Mouse (Mus musculus): ENCODE data around the gene Moxd2.

Moxd2 gene

DNA sequence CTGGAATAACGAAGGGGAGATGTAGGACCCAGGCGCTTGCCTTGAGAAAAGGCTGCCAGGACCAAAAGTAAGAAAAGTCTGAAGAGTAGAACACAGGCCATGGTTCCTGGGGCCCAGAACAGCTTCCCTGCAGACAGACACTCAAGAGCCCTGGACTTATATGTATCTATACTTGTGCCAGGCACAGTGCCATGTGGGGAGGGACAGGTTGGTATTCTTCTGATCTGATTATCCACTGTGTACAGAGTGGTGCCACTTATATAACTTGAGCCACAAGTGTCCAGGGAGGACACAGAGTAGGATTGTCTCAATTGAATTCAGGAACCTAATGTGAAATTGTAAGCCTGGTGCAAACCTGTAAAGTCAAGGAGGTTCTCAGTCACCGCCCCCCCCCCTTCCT is at the start of gene Moxd2:
TSS of gene Moxd2 (minus strand) at position 101 of the 400 bp plus-strand sequence.
- no peak for DNase-seq (ENCODE audit: low spot score)

DNA sequence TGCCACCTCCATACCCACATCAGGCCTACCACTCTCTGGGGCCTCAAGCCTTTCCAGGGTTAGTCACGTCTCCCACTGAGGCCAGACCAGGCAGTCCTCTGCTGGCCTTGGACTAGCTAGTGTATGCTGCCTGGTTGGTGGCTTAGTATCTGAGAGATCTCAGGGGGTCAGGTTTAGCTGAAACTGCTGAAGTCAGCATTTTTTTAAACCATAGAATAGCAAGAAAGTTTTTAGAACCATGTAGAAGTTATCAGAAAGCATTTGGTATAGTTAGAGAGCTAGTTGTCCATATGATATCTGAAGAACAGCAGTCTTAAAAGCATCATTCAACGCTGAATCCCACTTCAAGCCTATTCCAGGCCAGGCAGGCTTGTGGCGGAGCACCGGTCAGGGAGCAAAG is 32.7 kb upstream of the Moxd2 start:
- DNase-seq (ENCODE audit: low spot score): no peak

DNA sequence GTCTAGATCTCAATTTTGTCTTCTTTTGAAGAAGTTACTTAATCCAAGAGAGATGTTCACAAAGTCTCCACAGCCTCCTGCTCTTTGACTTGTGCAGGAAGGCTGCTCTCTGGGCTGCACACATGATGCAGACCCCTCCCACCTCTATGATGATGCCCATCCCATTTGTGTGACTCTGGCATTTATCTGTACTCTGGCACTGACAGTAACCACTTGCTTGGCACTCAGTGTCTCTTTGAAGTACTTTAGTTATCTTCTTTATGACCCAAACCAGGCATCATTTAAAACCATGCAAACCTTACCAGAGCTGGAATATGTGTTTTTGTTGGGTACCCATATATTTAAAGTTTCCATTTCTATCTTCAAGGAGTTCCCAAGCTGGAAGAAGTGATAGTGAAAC is 13.0 kb upstream of the Moxd2 start, which contains the start of gene Prss58:
TSS of gene Prss58 (minus strand) at position 101 of the 400 bp plus-strand sequence.
- no peak for DNase-seq (ENCODE audit: low spot score)

DNA sequence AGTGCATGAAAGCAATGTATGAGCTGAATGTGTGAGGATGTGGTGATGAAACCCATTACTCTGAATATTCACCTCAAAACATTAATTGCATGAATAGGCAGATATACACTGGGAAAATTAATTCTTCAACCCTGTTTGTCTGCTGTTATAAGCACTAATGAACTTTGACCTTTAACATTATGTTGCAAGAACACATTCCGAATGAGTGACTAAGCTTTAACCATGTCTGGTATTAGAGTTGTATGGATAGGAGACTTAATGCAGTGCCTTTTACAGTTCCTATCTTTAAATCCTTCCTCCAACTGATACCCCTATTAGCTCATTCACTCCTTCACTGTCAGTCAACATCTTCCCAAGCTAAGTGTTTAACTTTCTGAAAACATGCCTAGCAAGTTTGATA is 7.4 kb upstream of the Moxd2 start:
- no peak for DNase-seq (ENCODE audit: low spot score)

DNA sequence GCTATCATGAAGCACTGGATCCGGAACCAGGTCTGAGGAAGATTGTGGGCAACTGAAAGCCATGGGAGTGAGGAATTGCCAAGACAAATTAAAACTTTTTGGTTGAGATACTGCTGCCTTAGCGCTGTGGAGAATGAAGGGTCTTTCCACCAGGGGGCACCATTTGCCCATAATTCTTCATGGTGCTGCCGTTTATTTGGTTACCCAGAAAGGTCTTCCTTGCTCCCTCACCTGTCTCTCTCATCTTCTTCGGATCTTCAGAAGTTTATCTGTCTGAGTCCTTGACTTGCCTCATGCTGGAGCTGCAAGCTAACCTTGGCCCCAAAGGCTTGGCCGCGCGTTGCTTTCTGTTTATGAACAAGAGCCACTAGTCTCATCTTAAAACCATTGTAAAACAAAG is 6.3 kb upstream of the Moxd2 start:
- DNase-seq (ENCODE audit: low spot score): no peak

DNA sequence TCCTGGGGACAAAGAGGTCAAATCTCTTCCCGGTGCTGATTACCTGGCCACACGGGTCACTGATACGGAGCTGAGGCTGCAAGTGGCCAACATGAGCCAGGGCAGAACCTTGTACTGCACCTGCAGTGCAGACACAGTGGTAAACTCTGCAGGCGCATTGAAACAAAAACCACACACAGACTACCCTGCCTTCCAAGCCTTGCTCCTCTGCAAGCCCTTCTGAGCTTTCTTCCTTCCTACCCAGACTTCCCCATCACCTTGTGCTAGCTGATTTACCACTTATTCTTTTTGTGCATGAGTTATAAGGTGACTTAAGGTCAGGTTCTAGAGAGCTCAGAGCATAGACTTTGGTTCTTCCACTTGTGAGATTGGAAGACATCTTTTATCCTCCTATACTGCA is 4.5 kb upstream of the Moxd2 start:
- DNase-seq (ENCODE audit: low spot score): no peak

DNA sequence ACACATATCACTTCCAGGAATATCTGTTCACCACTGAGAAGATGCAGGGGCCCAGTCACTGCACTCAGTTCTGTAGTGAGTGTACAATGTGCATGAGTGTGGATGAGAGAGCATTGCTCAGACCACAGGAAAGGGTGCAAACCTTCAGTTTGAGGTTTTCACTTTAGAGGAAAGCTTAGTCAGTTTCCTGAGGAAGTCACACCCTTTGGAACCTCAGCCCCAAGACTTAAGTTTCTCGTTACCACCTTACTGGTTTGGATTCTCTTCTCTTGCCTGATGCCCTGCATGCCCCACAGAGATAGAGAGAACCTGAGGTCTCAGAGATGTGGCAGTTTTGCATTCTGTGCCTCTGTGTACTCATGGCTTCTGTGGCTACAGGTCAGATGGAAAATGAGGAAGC is 3.7 kb upstream of the Moxd2 start:
- no peak for DNase-seq (ENCODE audit: low spot score)

DNA sequence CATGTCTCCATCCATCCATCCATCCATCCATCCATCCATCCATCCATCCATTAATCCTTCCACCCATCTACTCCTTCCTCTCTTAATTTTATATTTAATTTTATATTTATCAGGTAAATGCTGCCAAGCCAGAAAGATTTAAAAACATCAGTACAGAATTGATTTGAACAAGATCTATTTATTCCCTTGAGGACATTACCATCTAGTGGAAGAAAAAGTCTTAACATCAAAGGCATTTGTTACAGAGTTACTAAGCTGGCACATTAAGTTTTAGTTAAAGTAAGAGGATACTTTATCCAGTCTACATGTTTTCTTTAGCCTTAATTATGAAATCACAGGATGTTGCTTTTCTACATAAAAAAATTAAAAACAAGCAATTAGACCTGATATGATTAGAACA is 42.0 kb downstream of the Moxd2 start:
- no peak for DNase-seq (ENCODE audit: low spot score)

Measured in ovary, adult 18-20 months (tissue).